11 mouse cellular contexts compared by ENCODE assay signal in genomic region chr2:165955386-165955785, GRCm38 (mm10). TPM values are rescaled to one million over a fixed set of nuclear protein-coding genes. Genes with fewer than 3 reads are reported as not detected.
DNase-seq lines count a peak whose midpoint lies in the region; ATAC-seq and TF ChIP-seq lines count a peak whose summit lies in the region.
"Had no signal": no experiment of that assay in that cellular context is flagged by ENCODE, and none has a peak within 500 bp of the region (broad histone marks: within the 10 kb centered on the region; RNA-seq: fewer than 3 reads in every experiment).

No protein-coding gene starts in this region.

- H3K27me3 ChIP-seq in heart, embryonic 12.5 days (replicated peaks) = no peaks in the 10 kb centered on the region
- no peaks in the 10 kb centered on the region for H3K27me3 ChIP-seq in lung, embryonic 14.5 days (ENCODE audit: insufficient read depth, low read length)
- no peaks in the 10 kb centered on the region for H3K27me3 ChIP-seq in liver, embryonic 11.5 days (replicated peaks; ENCODE audit: control insufficient read depth, insufficient read depth, low read length)
- no peaks in the 10 kb centered on the region for H3K27me3 ChIP-seq in stomach, postnatal 0 days (ENCODE audit: control insufficient read depth, insufficient read depth, low read length)

- peaks cover 18% of the 10 kb centered on the region for H3K4me1 ChIP-seq in heart, embryonic 12.5 days (replicated peaks)
- H3K4me1 ChIP-seq in lung, embryonic 14.5 days (ENCODE audit: insufficient read depth) = 0 out of 2 replicates have a peak, but pooled peaks cover 3% of the 10 kb centered on the region
- peaks cover 28% of the 10 kb centered on the region for H3K4me1 ChIP-seq in liver, embryonic 11.5 days (replicated peaks; ENCODE audit: control insufficient read depth, insufficient read depth, low read length)
- no peaks in the 10 kb centered on the region; the same call in 1 of the 2 replicates for H3K4me1 ChIP-seq in stomach, postnatal 0 days (replicated peaks; ENCODE audit: control insufficient read depth, insufficient read depth)

- 87% methylated on average over 8 of the region's 8 CpGs for WGBS in heart, embryonic 12.5 days
- WGBS in lung, embryonic 14.5 days = 71% methylated on average over 8 of the region's 8 CpGs
- WGBS in liver, embryonic 11.5 days = 60% methylated on average over 8 of the region's 8 CpGs
- WGBS in stomach, postnatal 0 days = 76% methylated on average over 8 of the region's 8 CpGs

- no peaks in the 10 kb centered on the region for H3K9me3 ChIP-seq in heart, embryonic 12.5 days (replicated peaks)
- H3K9me3 ChIP-seq in lung, embryonic 14.5 days (ENCODE audit: low read depth, low read length) = no peaks in the 10 kb centered on the region
- no peaks in the 10 kb centered on the region for H3K9me3 ChIP-seq in liver, embryonic 11.5 days (ENCODE audit: control insufficient read depth, low read length)
- H3K9me3 ChIP-seq in stomach, postnatal 0 days (ENCODE audit: control insufficient read depth, low read length) = no peaks in the 10 kb centered on the region

- H3K4me3 ChIP-seq in heart, embryonic 12.5 days = no peak overlapping the region
- no peak overlapping the region for H3K4me3 ChIP-seq in lung, embryonic 14.5 days (ENCODE audit: low read depth, low read length)
- H3K4me3 ChIP-seq in liver, embryonic 11.5 days (ENCODE audit: low read depth, low read length) = no peak overlapping the region
- H3K4me3 ChIP-seq in stomach, postnatal 0 days (ENCODE audit: low read depth, low read length) = no peak overlapping the region

- no peak overlapping the region for H3K9ac ChIP-seq in heart, embryonic 12.5 days
- H3K9ac ChIP-seq in lung, embryonic 14.5 days = no peak overlapping the region
- peak overlapping the region; percentile 54 for H3K9ac ChIP-seq in liver, embryonic 11.5 days (ENCODE audit: low read depth, low read length)
- no peak overlapping the region for H3K9ac ChIP-seq in stomach, postnatal 0 days (ENCODE audit: low read length)

- no peak for TF ChIP-seq EP300 in stomach, postnatal 0 days (optimal IDR thresholded peaks at IDR 0.05)

- no peak for ATAC-seq in heart, embryonic 12.5 days (ENCODE audit: insufficient number of reproducible peaks, low FRiP score)
- ATAC-seq in lung, embryonic 14.5 days (ENCODE audit: insufficient read depth) = no peak
- no peak for ATAC-seq in liver, embryonic 11.5 days (replicated peaks; ENCODE audit: low FRiP score)
- no peak for ATAC-seq in stomach, postnatal 0 days (ENCODE audit: low FRiP score, low TSS enrichment)
- ATAC-seq: midbrain, embryonic 16.5 days had no signal

- no peaks in the 10 kb centered on the region for H3K36me3 ChIP-seq in heart, embryonic 12.5 days
- H3K36me3 ChIP-seq in lung, embryonic 14.5 days (ENCODE audit: insufficient read depth) = no peaks in the 10 kb centered on the region
- H3K36me3 ChIP-seq in liver, embryonic 11.5 days (ENCODE audit: control insufficient read depth, insufficient read depth, low read length) = no peaks in the 10 kb centered on the region
- H3K36me3 ChIP-seq in stomach, postnatal 0 days (ENCODE audit: control insufficient read depth, insufficient read depth, low read length) = no peaks in the 10 kb centered on the region

- no peak for TF ChIP-seq CTCF in lung, embryonic 14.5 days (IDR thresholded peaks at IDR 0.05; ENCODE audit: low read depth)
- TF ChIP-seq CTCF in stomach, postnatal 0 days (IDR thresholded peaks at IDR 0.05; ENCODE audit: low read depth) = no peak

- H3K27ac ChIP-seq in heart, embryonic 12.5 days (ENCODE audit: poor library complexity, severe bottlenecking) = peak overlapping the region; percentile 52; the same call in 1 of the 2 replicates
- H3K27ac ChIP-seq in lung, embryonic 14.5 days (ENCODE audit: low read depth) = no peak overlapping the region
- H3K27ac ChIP-seq in liver, embryonic 11.5 days (ENCODE audit: low read depth, low read length) = peak overlapping the region; percentile 78
- 0 out of 2 replicates have a peak overlapping the region, but pooled peaks have one; percentile 35 for H3K27ac ChIP-seq in stomach, postnatal 0 days (replicated peaks)

- no peak overlapping the region for H3K4me2 ChIP-seq in heart, embryonic 12.5 days
- peak overlapping the region; percentile 52 for H3K4me2 ChIP-seq in lung, embryonic 14.5 days
- H3K4me2 ChIP-seq in liver, embryonic 11.5 days = peak overlapping the region; percentile 57
- peak overlapping the region; percentile 21; the same call in 1 of the 2 replicates for H3K4me2 ChIP-seq in stomach, postnatal 0 days (replicated peaks; ENCODE audit: low read depth)

- DNase-seq in heart, adult 9 months (ENCODE audit: low spot score in 2 of 2) = no peak
- DNase-seq in lung, embryonic 14.5 days = no peak
- DNase-seq in lung, postnatal 25 days (ENCODE audit: low spot score) = no peak
- no peak for DNase-seq in liver, embryonic 11.5 days (ENCODE audit: low spot score)
- DNase-seq in stomach, postnatal 0 days (ENCODE audit: low spot score) = no peak
- DNase-seq in layer of hippocampus, adult 18-20 months (ENCODE audit: low spot score in 2 of 2) = no peak
- no peak for DNase-seq in cerebellum, postnatal 36 days
- DNase-seq: gastrocnemius, postnatal 36 days; left cerebral cortex, postnatal 4 days had no signal

RNA-seq across cellular contexts. Expression of gene Ncoa3, which starts 37.0 kb away (rescaled TPM):
- polyA plus RNA-seq in heart, embryonic 12.5 days (2016; fragmentation: Nextera tagmentation; extraction: Ambion mirVana) = 16.4 and 17.4 TPM in 2 replicates
- 17.4 and 17.7 TPM in 2 replicates for polyA plus RNA-seq in lung, embryonic 14.5 days (2014; fragmentation: Nextera tagmentation; extraction: Ambion mirVana)
- 15.2 and 16.6 TPM in 2 replicates for polyA plus RNA-seq in liver, embryonic 11.5 days (2014; fragmentation: Nextera tagmentation; extraction: Ambion mirVana)
- polyA plus RNA-seq in stomach, postnatal 0 days (2015; fragmentation: Nextera tagmentation; extraction: Ambion mirVana) = 7.5 and 8.3 TPM in 2 replicates
- total RNA-seq in layer of hippocampus, adult 18-20 months (2021) = 10 to 100 TPM; 30.0 to 33.8 TPM

RNA-seq across cellular contexts. Expression of gene Zmynd8, which starts 56.6 kb away (rescaled TPM):
- polyA plus RNA-seq in heart, embryonic 12.5 days (2016; fragmentation: Nextera tagmentation; extraction: Ambion mirVana) = 44.7 and 48.0 TPM in 2 replicates
- 40.5 and 46.0 TPM in 2 replicates for polyA plus RNA-seq in lung, embryonic 14.5 days (2014; fragmentation: Nextera tagmentation; extraction: Ambion mirVana)
- 49.1 and 55.8 TPM in 2 replicates for polyA plus RNA-seq in liver, embryonic 11.5 days (2014; fragmentation: Nextera tagmentation; extraction: Ambion mirVana)
- polyA plus RNA-seq in stomach, postnatal 0 days (2015; fragmentation: Nextera tagmentation; extraction: Ambion mirVana) = 24.3 and 29.7 TPM in 2 replicates
- 100 to 1,000 TPM; 148 to 149 TPM for total RNA-seq in layer of hippocampus, adult 18-20 months (2021)
